Mouse (Mus musculus) heart, adult 11 months (tissue): Measurements from ENCODE around the gene Nfat5.

Source experiments
- DNase-seq: peaks from one replicate; pipeline ENCODE4 v3.0.0; 2022

The Nfat5 gene

DNA sequence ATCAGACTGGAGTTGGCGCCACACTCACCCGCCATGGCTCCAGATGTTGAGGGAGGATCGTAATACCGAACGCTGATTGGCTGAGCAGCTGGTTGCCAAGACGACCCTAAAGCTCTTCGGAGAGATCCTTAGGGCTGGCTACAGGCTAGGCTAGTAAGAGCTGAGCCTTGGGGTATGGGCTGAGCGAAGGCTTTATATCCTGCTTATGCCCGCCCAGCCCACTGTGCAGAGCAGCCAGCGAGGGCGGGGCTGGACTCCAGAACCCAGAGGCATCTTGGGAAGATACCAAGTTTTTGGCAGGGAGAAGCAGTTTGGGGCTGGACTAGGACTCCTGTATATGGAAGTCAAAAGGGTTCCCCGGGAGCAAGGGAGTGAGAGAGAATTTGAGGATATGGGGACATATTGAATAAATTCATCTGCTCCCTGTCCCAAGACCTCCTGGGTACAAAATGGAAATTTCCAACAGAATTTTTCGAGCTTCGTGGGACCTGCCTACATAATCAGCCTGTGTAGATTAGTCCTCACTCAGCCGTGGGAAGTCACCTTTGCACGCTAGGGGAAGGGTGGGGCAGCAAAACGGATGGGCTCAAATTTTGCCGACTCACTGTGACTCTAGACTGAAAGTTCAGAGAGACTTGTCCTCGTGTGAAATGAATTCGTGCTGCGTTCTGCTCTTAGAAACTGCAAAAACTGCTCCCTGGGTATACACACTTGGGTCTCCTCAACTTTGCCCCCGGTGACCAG, 109.9 kb downstream of the Nfat5 start, which contains the start of gene Nqo1:
TSS of gene Nqo1 (minus strand) at position 169 of the 744 bp plus-strand sequence.
- peak; percentile 99 for DNase-seq

DNA sequence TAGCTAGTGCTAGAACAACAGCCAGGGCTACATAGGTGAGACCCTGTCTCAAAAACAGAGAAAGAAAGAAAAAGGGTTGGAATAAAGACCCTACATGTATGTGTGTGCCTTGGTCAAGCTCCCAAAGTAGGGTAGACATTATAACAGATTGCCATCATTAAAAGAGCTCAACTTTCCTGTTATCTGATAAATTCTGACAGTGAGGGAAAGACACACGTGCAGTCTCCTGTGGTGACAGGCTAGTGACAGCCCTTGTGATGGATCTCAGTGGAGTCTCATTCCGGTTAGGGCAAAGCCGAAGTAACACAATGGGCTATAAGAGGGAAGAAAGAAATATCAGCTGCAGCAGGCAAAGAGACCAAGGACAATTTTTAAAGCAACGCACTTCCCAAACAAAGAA, 110.8 kb downstream of the Nfat5 start:
- DNase-seq: no peak

DNA sequence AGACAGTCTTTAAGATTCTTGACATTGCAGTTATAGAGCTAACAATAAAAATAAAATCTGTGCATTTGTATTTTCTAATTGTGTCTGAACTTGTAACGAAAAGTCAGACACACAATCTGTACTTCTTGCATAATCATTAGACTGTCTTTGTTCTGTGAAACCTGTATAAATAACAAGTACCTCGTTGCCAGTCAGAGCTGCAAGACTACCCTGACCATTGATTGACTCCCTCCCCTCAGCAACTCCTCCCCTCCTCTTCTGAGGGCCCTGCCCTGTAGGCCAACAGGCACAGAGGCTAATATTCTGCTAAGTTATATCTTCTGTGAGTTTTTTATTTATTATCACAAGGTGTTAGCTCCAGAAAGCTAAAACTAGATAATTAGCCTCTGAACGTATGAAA, 112.7 kb downstream of the Nfat5 start:
- no peak for DNase-seq

DNA sequence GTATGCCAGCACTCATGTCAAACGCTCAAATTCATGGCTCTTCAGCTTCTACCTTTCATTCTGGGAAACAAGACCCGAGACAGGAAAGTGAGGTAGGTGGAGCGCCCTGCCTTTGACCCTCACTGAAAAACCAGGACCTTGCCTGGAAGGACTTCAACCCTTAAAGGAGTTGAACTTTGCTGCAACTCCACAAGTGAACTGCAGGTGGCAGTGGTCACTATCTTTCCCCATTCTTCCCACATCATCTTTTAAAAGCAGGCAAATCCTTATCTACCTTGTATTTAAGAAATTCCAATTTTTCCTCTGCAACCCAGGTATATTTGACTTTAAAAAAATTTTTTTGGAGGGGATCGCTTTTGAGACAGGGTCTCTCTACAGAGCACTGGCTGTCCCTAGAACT, 118.1 kb downstream of the Nfat5 start:
- DNase-seq: no peak

DNA sequence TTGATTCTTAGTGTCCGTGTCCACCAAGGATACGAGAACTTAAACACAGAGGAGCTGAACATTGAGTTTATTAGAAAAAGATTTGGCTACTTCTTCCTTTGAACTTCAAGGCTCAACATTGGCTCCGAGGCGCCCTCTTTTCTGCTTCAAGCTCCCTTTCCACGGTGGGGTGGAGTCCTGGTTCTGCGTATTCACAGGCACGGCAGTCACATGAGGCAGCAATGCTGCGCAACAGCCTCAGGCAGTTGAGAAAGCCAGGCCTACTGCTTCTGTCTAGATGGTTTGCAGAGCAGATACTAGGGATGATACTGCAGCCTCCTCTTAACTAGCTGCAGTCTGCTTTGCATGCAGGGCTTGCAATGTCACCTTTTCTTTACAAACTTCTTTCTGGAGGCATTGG, 119.3 kb downstream of the Nfat5 start:
- no peak for DNase-seq

DNA sequence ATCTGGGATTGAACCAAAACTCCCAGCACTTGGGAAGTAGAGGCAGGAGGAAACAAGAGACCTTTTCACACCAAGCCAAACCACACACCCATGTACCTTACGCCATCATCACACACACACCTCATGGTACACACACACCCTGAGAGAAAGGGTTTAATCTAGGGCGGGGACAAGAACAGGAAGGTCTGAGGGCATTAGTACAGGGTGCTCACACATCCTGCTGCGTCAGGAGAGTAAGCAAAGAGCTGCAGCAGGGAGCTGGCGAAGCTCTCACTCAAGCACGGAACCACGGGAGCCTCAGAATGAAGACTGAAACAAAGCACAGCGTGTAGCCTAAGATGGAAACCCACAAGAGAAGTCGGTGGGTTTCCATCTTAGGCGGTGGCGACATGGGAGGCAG, 120.6 kb downstream of the Nfat5 start:
- no peak for DNase-seq

DNA sequence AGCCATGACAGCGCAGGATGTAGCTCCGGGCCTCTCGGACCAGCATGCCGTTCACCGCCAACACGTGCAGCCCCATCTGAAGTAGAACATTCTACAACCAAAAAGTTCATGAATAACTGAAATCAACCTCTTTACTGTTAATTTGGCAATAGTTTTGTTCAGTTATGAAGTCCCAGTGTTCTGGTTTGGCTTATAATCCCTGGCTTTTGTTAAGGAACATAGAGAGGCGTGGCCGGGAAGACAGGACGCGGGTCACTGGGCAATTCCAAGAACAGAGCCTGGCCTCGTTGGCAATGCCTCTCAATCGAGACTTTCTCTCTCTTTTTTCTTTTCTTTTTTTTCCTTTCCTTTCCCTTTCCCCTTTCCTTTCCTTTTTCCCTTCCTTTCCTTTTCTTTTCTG, 123.7 kb downstream of the Nfat5 start:
- no peak for DNase-seq

DNA sequence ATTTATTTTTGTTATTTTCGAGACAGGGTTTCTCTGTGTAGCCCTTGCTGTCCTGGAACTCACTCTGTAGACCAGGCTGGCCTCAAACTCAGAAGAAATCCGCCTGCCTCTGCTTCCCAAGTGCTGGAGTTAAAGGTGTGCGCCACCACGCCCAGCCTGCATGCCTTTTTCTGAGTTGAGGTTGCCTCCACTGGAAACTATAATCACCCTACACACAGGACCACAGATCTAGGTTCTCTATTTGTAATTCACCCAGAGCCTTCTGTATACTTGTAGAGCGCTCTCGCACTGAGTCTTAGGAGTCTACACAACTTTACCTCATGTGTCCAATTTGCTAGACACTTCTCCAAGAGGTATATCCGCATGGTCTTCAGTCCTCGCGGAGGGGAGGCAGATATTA, 130.9 kb downstream of the Nfat5 start:
- no peak for DNase-seq

DNA sequence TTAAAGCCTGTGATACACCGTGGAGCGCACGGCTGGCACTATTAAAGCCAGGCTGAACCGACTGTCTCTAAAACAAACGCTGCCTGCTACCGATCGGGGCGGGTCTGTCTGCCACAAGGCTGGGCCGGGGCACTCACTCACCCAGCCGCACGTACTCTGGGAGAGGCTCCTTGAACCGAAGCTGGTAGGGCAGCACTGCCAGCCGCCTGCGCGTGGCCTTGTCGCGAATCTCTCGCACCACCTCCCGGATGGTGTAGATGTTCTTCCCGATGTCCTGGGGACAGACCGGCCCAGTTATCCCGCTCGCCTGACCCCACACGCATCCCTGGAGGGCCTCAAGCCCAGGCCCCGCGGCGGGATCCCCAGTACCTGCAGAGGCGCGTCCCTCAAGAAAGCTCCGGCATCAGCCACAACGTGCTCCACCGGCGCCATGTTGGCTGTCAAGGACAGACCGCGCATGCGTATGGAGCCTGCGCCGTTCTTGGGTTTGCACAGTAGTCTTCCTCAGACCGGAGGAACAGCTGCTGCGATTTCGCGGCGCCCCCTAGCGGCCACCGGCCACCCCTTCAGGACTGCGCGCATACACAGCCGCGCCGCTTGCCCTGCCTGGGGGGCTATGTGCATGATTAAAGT, 131.4 kb downstream of the Nfat5 start, which contains the start of gene Nob1:
TSS of gene Nob1 (minus strand) at position 455 of the 633 bp plus-strand sequence.
- peak; percentile 99 for DNase-seq

DNA sequence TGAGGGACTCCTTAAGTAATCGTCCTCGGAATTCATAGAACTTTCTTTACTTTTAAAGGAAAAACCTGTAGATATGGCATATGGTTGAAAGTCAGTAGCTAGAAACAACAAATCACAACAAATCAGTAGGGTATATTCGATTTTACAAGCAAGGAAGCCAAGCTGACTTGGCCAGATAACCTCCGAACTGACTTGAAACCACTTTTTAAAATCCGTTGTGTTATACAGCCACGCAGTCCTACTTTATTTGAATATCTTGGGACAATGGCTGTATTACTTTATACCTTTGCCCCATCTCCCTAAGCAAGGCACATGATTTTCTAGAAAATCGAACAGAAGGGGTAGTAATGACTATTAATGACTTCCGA, 131.9 kb downstream of the Nfat5 start:
- no peak for DNase-seq
